Mouse (Mus musculus) heart, adult 18-20 months (tissue): Measurements from ENCODE around the gene Wipf1. TPM values are rescaled to one million over a fixed set of nuclear protein-coding genes. Genes with fewer than 3 reads are reported as not detected.
"Not testable (repeated sequence)": the region's sequence is repeated elsewhere in the genome, so short reads cannot be mapped to it uniquely, and the experiment has no call there.

Experiments
- DNase-seq, 2 experiments: peaks; one replicate each; pipeline ENCODE4 v3.0.0; 2021 to 2022; ENCODE audit warnings: mixed read lengths in 1 of 2
- total RNA-seq, 2 experiments: library from RNA; stranded (reverse); gene quantifications; 2 replicates each; pipeline ENCODE4 v1.2.3; 2021

Wipf1 gene
- total RNA-seq, 2 experiments from 2014 or later = 11.2 to 14.0 TPM

DNA sequence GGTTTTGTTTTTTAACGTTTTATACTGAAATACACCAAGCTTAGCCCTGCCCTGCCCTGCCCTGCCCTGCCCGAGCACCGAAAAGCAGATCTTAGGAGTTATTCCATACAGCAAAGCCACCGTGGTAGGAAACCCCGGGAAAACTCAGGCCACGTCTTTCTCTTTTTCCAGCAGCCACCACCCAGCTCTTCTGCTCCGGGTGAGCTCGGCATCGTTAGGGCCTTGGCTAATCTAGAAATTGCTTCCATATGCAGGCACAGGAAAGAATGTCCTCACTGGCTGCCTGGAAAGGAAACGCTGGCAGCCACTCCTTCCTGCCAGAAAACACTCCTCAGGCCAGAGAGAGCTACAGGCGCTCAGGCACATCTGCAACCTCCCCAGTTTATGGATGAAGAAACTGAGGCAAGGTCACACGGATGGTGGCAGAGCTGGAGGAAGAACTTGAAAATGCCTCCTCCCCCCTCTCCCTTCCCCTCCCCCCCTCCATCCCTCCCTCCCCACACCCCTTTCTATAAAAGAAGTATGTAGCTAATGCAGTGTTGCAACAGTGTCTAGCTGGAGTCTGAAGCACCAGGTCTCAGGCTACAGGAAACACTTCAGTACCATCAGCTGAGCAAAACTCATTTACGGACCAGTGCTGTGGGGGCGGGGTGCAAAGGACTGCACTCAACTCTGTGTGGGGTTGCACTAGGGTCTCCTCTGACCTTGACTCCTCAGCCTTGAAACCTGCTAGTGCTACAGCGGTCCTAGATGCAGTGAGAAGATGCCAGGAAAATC, 20.1 kb downstream of the Wipf1 start:
- peak; percentile 67 to 82 for DNase-seq

- no peak for DNase-seq
Observed at GRCm38 (mm10) chr2:73507886-73508285, 21.6 kb downstream of the Wipf1 start.

- DNase-seq = not testable (repeated sequence)
Observed at GRCm38 (mm10) chr2:73506337-73506736, 23.2 kb downstream of the Wipf1 start.

GRCm38 (mm10) chr2:73502863-73503429, 26.6 kb downstream of the Wipf1 start:
- peak in 1 of 2 experiments; percentile 27 for DNase-seq

DNA sequence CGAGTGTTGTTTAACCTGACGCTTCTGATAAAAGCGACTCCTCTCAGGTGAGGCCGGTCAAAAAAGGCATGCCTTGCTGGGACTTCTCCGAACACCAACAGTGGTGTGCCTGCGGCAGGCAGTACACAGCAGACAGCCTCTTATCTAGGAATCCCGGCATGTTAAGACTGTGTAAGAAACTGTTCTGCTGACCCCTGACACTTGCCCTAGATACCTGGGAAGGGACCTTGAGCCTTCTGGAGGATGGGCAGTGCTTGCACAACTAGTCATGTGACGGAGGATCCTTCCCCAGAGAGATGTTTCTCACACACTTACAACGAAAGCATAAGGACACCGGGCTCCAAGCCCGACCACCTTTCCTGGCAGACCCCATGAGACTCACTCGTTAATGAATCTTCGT, 28.7 kb downstream of the Wipf1 start:
- DNase-seq = no peak

DNA sequence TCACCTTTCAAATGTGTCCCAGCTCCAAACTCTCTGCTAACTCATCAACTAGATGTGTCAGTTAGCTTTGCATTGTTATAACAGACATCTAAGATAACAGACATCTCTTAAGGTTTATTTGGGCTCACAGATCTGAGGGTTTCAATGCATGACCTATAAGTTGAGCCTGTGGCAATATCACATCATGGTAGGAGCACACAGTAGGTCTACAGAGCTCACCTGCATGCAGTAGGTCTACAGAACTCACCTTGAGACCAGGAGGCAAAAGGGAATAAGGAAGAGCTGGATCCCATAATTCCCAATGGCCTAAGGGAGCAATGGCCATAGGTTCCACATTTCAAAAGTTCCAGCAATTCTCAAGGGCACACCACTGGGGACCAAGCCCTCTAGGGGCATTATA, 31.2 kb downstream of the Wipf1 start:
- DNase-seq = no peak

DNA sequence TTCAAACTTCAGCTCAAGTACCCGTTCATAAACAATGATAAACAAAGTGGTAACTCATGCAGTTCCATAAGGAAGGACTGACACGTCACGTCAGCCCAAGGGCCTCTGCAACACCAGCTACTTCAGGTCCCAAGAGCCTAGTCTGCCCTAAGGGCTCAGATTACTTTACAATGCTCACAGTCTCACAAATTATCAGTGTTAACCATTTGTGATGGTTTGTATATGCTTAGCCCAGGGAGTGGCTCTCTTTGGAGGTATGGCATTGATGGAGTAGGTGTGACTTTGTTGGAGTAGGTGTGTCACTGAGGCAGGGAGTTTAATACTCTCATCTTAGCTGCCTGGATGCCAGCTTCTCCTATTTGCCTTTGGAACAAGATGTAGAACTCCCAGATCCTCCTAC, 32.0 kb downstream of the Wipf1 start:
- no peak for DNase-seq

GRCm38 (mm10) chr2:73496944-73497343, 32.6 kb downstream of the Wipf1 start:
- DNase-seq = no peak

DNA sequence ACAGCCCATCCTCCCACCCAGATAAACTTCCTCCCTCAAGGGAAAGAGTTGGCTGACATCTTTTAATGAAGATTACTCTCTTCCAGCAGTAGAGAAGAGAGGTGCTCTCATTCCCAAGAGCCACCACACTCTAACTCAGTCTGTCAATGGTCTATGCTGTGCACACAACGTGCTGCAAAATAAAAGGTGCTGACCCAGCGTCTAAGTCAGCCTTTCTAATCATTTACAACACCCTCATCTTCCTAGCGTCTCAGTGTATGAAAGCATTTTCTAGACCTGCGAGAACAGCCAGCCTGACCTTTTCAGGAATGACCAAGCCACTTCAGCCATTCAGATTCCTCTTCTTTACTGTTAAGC, 33.2 kb downstream of the Wipf1 start:
- no peak for DNase-seq

- DNase-seq = peak; percentile 67 to 80
Observed at GRCm38 (mm10) chr2:73495617-73496328, 33.8 kb downstream of the Wipf1 start.

DNA sequence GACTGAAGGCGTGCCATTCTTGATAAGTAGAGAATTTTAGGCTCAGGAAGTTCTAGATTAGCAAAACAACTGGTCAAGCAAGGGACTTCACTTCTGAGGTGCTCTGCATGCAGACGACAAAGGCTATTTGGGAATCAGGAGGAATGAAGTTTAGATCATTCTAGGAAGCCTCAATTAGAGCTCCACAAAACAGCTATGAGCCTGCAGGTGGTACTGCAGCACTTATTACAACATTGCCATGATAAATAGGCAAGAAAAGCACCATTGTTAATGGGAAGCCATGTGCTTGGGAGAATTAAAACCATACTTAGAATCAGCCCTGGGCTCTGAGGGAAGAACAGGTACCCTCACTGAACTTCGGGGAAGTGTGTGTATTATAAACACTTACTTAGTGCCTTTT, 36.0 kb downstream of the Wipf1 start:
- no peak for DNase-seq

- DNase-seq = peak; percentile 57 to 84
Observed at GRCm38 (mm10) chr2:73491442-73492241, 37.9 kb downstream of the Wipf1 start.

DNA sequence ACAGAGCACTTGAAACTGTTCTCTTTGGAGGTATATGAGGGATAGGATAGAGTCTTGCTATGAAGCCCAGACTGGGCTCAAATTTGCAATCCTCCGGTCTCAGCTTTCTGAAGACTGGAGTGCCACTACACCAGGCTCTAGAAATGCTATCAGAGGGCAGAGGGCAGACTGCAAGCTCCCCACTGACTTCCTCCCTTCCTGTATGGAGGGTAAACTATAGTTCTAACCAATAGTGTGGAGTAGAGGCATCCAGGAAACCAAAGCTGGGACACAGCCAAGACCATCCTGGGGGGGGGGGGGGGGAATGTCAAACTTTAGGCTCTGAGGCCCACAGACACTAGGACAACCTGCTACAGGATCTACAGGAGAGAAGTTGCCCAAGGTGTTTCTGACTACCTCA, 39.1 kb downstream of the Wipf1 start:
- no peak for DNase-seq

DNA sequence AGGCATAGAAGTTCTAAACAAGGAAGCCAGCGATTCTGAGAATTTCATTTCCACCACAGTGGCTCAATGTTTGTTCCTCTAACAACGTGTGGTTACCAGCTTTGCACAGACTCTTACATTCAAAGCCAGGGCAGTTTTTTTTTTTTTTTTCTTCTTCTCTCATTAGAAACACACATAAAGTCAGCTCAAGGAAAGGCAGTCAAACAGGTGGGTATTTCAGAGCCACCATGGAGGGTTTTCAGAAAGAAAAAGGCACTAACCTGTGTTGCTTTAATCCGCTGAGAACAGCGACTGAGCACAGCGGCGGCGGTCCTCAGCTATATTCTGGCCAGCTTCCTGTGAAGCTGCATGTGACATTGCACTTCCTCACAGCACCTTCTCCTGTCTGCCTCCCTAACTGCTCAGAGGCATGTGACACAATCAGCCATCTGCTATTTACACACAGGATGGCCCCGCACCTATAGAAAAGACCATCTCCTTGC, 43.4 kb downstream of the Wipf1 start:
- DNase-seq = peak in 1 of 2 experiments; percentile 48

DNA sequence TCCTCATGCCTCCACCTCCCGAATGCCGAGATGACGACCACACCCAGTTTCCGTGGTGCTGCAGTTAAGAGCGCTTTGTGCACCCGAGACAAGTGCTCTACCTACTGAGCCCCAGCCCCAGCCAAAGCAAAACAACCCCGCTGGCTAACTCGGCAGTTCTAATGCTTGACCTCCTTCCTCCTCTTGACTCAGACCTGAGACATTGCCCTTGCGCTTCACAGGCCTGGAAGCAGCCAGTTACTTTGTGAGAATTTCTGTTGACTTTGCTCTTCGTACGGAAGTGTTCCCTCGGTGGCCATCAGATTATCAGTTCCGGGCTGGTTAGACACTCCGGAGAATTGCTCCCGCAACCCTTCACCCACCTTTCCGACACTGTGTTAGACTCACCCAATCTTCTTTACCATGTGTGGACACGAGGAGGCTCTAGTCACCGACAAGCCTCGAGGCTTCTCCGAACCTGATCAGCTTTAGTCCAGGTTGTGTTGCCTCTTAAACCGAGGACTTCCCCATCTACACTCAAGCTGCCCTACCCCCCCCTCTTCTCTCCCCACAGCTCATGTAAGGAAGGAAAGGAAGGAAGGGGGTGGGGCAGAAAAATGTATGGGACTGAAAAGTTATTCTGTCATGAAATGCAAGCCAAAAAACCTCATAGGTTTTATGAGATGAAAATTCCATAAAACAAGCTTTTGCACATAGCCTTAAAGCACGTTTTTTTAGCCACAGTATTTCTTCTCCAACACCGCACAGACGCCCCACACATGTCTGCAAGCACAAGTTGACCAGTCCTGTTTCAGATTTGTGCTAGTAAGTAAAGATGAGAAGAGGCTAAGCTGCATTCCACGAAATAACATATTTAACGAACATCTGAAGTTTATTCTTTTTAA, 44.1 kb downstream of the Wipf1 start:
- DNase-seq = peak; percentile 55 to 62

GRCm38 (mm10) chr2:73484561-73485235, 44.8 kb downstream of the Wipf1 start:
- peak in 1 of 2 experiments; percentile 23 for DNase-seq

GRCm38 (mm10) chr2:73478805-73479204, 50.7 kb downstream of the Wipf1 start:
- no peak for DNase-seq

GRCm38 (mm10) chr2:73477501-73477900, 52.0 kb downstream of the Wipf1 start:
- no peak for DNase-seq

DNA sequence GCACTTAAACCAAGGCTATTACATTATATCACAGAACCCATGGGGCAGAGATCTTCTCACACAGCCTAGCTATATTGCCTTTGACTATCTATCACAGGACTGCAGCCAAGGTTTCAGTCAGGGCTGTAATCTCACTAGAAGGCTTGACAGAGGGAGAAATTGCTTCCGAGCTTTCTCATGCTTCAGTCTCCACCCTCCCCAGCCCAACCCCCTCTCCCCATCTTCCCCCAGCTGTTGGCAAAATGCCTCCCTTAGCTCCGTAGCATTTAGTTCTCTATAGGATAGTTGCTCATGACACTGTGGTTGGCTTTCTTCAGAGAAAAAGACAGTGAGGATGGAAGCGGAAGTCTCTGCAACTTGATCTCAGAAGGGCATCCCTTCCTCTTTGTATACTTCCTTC, 54.0 kb downstream of the Wipf1 start:
- DNase-seq = peak in 1 of 2 experiments; percentile 51

DNA sequence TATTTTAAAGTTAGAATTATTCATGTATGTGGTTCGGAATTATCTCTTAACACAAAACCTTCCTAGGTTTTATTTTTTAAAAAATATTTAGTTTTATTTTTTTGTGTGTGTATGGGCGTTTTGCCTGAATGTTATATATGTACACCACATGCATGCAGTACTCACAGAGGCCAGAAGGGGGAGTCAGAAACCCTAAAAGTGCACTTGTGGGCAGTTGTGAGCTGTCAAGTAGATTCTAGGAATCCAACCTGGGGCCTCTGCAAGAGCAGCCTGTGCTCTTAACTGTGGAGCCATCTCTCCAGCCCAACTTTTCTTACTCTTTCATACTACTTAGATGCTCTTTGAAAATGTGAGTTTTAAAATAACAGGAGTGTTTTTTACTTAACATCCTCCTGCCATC, 57.4 kb downstream of the Wipf1 start:
- no peak for DNase-seq

- DNase-seq = no peak
Observed at GRCm38 (mm10) chr2:73470146-73470630, 59.3 kb downstream of the Wipf1 start.
